Mouse (Mus musculus) adrenal gland, adult 18-20 months (tissue): ENCODE results near the gene Ankrd50. TPM values are rescaled to one million over a fixed set of nuclear protein-coding genes. Genes with fewer than 3 reads are reported as not detected.

Experiments
- DNase-seq, 2 experiments: peaks; one replicate each; pipeline ENCODE4 v3.0.0; 2021 to 2022; ENCODE audit warnings: low spot score in 2 of 2
- total RNA-seq, 2 experiments: library from RNA; stranded (reverse); gene quantifications; 1 replicate in 1 of 2; 2 replicates in 1 of 2; pipeline ENCODE4 v1.2.3; 2021

Ankrd50 gene
- total RNA-seq, 2 experiments from 2014 or later = 23.9 to 31.4 TPM

DNA sequence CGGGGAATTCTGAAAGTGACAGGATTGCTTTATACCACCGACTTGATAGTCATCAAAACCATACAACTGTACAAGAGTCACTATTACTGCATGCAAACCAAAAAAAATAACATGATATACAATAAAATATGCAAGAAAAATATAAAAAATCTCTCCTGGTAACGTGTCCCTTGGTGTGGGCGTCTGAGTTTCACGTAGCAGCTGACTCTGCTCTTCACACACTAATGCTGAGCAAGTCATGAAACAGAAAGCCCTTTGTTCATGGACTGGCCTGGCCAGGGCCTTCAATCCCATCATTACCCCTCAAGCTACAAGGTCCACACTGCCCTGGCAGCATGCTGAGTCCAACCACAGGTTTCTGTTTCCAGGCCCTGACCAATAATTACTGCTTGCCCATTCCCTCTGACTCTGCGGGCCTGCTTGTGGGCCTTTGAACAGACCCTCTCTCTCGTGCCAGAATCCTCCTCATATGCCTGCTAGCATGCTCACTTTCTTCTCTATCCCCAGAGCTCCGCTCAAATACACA, 17.7 kb downstream of the Ankrd50 start:
- no peak for DNase-seq

DNA sequence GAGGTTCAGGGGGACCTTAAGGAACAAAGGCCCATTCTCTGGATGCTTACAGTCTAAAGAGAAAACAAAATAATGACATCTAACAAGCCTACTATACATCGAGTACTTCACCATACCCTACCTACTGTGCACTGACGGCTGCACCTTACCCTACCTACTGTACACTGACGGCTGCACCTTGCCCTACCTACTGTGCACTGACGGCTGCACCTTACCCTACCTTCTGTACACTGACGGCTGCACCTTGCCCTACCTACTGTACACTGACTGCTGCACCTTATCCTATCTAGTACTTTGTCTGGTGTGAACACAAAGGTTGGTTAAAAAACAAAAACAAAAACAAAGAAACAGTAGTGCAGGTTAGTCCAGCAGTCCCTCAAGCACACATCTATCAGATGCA, 18.5 kb downstream of the Ankrd50 start:
- DNase-seq = no peak

DNA sequence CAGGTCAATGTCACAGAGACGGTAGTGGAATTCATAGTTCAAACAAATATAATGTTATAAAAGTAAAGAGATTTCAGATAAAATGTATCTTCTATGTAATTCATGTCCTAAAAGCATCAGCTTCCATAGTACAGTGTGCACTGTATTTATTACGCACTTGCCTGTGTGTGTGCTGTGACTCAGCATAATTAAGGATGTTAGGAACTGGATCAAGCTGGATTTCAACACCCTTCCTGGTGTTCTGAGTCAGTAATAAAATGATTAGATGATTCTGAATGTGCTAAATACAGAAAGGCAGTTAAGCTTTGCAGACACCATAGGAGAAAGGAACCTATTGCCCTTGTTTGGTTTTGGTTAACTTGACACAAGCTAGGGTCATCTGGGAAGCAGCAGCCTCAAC, 21.5 kb downstream of the Ankrd50 start:
- DNase-seq = no peak

DNA sequence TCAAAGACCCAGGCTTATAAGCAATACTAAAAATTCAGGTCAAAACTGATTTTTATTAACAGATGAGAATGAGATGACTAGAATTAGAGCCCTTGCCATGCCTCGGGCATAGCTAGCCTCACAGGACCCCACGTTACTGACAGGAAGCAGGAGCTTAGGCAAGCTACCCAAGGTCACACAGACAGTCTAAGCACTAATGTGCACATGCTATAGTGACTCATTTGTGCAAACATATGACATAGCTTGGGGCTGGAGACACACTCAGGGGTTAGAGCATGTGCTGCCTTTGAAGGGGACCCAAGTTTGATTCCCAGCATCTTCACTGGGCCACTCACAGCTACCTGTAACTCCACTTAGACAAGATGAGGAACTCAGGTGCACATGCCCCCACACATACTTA, 22.9 kb downstream of the Ankrd50 start:
- no peak for DNase-seq

DNA sequence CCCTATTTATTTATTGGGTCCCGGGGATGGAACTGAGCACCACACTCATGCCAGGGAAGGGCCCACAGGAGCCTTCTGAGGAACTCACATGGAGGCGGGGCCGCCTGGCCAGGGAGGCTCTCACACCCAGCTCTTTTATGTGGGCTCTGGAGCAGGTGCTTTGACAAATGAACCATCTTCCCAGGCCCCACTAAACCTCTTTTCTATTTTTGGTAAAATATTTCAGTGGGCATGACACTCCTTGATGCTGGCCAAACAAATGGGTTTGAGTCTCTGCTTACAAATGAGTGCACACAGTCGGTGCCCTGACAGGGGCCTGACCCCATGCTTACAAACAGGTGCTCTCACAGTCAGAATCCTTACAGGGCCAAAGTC, 24.4 kb downstream of the Ankrd50 start:
- DNase-seq = no peak

DNA sequence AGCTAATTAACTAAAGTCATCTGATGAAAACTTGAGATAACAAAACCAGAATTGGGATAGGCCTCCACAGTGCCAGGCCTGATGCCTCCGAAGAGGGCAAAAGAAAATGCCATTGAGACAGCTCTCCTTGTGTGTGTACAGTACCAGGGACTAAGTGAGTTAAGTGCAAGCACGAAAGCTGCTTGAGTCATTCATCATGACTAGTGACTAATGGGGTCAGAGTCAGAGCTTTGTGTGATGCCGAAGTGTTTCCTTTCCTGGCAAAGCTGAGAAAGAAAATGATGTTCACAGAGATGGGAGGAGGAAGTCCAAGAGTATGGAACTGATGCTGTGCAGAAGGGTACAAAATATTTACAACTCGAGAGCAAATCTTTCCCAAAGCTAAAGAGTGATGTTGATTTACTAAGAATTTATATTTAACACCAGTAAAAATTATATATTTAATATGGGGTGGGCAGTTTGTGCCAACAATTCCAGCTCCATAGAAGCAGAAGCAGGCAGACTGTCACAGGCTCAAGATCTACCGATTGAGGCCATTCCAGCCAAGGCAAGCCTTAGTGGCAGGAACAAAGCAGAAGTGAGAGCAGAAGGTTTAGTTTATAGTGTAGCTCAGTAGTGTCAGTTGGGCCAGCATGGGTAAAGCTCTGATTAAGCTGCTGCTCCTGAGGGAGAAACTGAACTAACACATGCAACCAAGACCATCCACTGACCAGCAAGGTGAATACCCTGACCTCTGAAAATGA, 25.0 kb downstream of the Ankrd50 start:
- no peak for DNase-seq

DNA sequence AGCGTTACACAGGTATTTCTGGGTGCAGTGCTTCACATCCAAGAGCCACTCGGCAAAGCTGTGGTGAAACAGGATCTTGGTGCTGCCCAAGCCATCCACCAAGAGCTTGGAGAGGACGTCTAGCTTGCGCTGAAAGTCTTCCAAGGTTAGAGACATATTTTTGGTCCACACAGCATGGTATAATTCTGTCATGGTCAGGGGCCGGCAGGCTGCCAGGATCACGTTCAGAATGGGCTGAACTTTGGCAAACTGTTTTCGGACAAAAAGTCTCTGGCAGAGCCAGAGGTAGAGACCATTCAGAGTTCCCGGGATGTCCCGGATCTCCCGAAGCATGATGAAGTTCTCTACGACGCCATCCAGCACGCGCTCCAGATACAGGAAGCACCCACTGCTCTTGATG, 27.6 kb downstream of the Ankrd50 start:
- no peak for DNase-seq

DNA sequence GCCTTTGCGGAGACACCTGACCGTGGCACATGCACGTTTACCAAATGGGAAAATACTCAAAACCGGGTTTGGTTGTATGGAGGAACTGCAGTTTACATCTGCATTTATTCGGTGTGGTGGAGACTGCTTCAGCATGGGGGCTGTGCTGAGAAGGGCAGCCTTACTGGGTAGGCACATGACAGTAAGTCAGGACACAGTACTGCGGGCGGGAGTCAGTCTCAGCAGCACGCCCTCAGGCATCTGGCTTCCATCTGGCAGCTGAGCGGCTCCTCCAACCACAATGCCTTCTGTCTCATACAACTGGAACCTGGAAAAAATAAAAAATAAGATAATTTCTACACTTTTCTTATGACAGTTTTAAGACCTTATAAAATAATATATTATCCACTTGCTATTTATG, 32.4 kb downstream of the Ankrd50 start:
- no peak for DNase-seq

DNA sequence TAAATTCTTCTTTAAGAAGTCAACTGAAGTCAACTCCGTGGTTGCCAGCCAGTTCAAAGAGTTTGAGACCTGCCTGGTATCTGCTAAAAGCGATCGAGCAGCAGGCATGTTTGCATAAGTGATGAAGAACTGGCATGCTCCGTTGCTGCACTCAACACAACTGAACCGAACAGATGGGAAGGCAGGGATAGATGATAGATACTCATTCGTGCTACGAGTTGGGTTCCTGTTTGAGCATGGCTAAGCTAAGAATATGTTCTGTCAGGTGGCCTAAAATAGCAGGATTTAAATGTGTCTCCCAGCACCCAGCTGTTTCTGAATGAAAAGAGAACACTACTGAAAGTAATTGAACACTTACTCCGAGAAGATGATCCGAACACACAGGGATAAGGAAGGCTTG, 38.1 kb downstream of the Ankrd50 start:
- DNase-seq = no peak

DNA sequence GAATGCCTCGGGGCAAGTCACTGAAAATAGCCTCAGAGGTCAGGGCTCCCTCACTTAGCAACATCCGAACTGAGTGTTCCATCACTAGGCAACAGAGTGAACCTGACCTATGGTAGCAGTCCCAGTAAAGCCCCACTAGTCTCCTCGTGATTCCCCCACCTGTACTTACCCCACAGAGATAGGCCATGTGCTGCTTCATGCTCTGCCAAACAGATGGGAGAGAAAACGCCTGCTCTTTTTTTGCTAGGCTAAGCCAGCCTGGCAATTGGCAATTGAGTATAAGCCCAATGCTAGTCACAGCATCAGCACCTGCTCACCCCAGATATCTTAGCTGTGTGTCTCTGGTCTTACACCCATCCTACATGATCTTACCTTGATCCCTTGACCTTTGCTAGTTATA, 40.8 kb downstream of the Ankrd50 start:
- no peak for DNase-seq

DNA sequence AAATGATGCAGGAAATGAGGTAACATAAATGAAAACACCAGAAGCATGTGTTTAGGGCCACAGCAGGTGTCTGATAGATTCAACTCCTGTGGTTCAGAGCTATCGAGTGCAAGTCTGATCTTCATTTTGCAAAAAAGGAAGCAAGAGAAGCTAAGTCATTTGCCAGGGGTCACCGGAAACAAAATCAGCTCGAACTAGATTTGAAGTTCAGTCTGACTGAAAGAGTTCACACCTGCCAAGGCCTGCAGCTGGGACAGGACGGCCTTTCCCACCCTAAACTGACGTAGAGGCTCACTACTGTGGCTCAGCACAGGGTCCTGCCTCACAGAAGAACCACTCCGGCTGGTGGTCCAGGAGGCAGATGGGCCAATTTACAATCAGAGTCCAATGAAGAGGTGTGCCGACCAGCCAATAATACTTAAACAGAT, 44.1 kb downstream of the Ankrd50 start:
- DNase-seq = no peak

DNA sequence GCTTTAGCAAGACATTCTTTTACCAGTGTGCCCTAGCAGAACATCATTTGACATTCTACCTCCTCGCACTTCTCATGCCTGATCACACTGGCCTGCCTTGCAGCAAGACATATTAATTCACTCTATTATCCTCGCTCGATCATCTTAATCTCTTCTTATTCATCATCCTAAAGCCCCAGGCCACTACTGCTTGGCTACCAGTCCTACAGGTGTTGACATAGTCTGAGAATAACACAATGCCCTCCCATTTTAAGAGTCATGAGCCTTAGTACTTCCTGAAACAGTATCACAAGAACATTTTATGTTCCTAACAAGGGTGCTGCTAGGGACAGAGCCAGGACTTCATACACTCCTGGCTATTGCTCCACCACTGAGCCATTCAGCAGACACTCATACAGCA, 48.0 kb downstream of the Ankrd50 start:
- no peak for DNase-seq

DNA sequence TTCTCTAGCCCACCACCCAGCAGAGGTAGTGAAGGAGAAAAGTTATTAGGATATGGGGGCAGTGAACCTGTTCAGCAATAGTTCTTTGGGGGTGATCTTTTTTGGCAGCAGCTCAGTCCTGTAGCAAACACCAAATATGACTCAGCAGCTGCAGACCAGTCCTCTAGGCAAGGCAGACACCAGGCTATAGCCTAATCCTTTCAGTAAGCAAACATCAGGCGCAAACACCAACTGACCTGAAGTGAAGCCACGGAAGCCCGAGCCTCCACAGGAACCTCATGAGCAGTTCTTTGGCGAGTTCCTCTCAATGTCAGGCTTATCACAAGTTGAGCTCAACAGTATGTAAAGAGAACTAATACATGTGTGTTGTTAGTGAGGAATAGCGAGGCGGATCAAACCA, 48.8 kb downstream of the Ankrd50 start:
- DNase-seq = no peak

DNA sequence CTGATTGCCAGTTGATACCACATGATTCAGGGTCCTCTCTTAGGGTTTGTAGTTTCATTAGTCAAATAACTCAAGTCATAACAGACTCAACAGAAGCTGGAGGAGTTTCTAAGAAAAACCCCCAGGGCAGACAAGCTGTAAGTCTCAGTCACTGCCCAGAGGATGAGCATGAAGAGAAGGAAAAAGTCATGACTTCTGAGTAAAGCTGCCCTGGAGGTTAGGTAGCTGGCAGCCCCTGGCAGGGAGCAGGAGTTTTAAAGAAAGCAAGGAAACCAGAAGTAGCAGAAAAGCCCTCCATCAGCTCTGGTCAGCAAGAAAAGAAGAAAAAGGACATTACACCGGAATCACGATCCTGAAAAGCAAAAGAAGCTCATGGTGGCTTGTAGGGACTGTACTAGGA, 50.2 kb downstream of the Ankrd50 start:
- DNase-seq = no peak

DNA sequence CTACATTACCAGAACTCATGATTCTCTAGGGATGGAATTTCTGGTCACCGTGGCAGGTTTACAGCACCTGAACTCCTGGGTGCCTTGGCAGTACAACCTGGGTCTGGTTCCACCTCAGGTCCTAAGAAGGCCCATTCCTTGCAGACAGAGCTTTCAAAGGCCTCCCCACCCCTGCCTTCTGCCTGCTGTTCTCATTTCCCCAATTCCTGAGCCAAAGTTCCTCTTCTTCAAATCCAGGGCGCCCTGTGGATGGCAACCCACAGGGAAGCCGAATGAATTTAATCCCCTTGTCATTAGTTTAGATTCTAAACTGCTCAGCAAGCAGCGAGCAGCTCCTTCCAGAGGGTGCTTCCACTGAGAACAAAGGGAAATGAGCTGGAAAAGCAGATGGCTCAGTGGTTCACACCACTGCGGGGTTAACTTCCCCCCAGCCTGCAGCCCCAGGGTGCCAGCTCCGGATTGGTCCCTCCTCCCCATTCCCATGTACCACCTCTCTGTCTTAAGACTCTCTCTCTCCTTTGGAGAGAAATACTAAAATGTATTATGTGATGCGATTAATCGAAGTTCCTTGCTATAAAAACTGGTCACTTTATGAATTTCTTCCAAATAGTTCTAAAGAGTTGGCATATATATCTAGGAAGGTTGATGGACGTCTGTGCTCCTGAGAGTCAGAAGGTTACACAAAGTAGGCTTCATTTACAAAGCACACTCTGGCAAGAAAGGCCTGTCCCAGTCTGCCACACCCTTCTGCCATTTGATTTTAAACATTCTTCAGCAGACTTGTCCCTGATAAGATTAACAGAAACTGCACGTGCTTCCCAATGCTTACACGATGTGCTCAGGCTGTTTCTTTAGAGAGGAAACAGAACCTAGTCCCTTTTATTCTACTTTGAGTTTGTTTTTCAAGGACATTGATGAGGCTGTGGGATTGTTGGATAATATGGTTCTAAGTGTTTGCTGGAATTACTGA, 50.9 kb downstream of the Ankrd50 start:
- DNase-seq = no peak

DNA sequence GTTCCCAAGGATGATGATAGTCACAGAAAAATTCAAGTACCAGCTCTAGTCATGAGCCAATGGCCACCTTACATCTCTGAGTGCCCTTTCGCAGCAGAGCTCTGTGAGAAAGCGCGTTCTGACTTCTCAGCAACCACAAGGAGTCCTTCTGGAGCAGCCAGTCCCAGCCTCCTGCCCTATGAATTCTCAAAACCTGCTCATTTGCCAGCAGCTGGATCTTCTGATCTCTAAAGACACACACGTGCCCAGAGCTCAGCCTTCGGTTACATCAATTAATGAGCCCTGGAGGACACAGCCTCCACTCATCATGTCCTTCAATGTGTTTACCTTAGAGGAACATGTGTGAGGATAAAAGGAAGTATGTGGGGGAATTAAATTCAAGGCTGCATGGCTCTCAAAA, 53.2 kb downstream of the Ankrd50 start:
- no peak for DNase-seq

DNA sequence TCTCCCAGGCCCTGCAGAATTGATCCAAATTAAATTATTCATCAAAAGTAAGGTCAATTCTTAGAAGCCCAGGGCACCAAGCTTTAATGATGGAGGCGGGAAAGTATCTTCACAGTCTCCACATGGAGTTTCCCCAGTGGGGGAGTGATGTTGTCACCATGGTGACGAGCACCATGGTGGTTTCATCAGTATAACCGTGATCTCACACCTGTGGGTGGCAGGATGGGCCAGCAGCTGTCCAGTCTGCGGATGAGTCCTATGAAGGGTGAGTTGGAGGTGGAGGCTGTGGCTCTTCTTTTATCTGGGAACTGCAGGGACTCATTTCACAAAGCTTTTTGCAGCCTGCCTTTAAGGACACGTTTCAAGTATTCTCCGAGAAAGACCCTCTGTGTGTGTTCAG, 53.6 kb downstream of the Ankrd50 start:
- DNase-seq = no peak

DNA sequence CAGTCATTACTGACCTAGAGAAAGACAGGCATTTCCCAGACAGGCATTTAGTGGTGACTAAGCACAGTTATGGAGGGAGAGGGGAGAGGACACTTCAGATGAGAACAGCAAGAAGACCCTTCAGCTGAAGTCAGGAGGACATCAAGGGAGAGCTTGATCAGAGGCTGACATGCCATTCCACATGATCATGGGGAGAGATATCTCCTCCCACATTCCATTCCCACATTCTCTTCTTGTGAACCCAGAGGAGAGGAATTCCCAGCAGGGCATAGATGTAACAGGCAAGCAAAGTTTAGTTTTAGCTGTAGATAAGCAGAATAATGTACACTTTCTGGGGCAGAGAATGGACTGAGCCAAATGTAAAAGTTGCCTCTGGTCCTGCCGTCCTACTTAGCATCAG, 57.4 kb downstream of the Ankrd50 start:
- DNase-seq = no peak

DNA sequence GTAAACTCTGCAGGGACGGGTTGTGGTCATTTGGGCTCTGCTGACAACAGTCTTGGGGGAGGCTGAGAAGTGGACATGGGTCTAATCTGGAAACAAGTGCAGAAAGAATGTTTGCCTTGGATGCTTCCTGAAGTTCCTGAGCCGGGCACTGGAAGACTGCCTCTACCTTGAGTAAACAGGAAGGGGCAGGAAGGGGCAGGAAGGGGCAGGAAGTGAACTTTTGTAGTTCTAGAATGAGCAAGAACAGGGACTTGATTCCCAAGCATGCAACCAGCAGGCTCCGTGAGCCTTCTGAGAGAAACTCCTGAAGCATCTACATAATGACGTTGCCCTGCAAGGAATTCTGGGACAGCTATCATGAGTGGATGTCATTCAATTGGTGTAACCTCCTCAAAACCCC, 60.7 kb downstream of the Ankrd50 start:
- no peak for DNase-seq

DNA sequence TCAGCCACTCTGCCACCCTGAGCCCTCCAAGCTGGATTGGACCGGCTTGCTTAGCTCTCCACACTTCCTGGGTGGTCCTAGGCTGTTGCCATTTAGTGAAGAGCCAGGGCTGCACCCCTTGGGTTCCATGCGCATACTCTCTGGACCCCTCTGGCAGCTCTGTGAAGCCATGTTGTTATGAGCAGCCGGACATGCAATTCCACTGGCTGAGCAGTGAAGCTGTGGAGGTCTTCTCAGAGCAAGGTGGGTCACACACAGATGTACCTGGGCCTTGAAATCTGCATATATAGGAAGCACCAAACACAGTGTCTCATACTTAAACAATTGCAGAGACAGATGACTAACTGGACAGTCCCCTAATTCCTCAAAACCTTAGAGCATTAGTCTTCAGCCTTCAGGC, 64.7 kb downstream of the Ankrd50 start:
- no peak for DNase-seq

DNA sequence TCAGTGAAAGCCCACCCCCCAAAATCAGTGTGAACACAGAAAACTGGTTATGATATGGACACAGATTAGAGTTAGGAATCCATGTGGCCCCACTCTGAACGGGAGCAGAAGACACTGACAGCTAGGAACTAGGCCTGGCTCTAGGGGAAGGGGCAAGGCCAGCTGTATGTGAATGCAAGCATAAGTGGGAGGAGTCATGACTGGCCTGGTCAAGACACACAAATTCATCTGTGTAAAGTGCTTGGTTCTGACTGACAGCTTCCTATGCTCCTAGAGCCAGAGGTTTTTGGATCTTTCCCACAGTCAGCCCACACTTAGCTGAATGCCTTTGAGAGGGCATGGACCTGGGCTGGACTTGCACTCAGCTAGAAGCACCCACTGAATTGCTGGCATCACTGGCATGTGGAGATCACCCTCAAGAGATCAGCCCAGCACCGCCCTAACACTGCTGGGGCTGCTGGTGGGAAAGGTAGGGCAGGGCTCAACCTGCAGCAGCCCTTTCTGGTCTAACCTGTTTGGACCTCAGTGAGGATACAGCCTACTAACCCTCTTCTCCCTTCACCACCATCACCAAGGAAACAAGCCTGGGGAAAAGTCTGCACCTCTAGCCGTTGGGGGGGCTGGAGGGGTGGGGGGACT, 69.2 kb downstream of the Ankrd50 start:
- DNase-seq = no peak
